Mouse (Mus musculus): ENCODE measurements around the gene Retsat. TPM values are rescaled to one million over a fixed set of nuclear protein-coding genes. Genes with fewer than 3 reads are reported as not detected.
A peak's percentile ranks its signal among the peaks of the same experiment; 100 is the strongest.

Retsat gene
- total and polyA plus RNA-seq, 2 experiments, result 180 to 340 TPM

- WGBS, result 26% methylated on average over 4 of the region's 4 CpGs
- peaks cover 5% of the 10 kb centered on the region; the same call in 1 of the 2 replicates for H3K79me2 ChIP-seq (ENCODE audit: control insufficient read depth, insufficient read depth, low read length)
Observed at GRCm38 (mm10) chr6:72610261-72610660, 12.0 kb downstream of the Retsat start.

GRCm38 (mm10) chr6:72615151-72615550, 16.9 kb downstream of the Retsat start:
- peaks cover 16% of the 10 kb centered on the region; the same call in 1 of the 2 replicates for H3K79me2 ChIP-seq (ENCODE audit: control insufficient read depth, insufficient read depth, low read length)
- TF ChIP-seq CTCF (IDR thresholded peaks at IDR 0.05; ENCODE audit: low read depth, low read length) (no peak), POLR2A (IDR thresholded peaks at IDR 0.05; ENCODE audit: extremely low read depth, insufficient read depth, low read length) (no peak)
- DNase-seq (ENCODE audit: extremely low read depth, low read depth, low spot score), result peak; percentile 92
- peaks cover 29% of the 10 kb centered on the region for H3K4me1 ChIP-seq (ENCODE audit: control insufficient read depth, insufficient read depth, low read length)
- 12% methylated on average over 2 of the region's 2 CpGs for WGBS
- H3K4me3 ChIP-seq (ENCODE audit: insufficient read depth, low read depth, low read length), result peak overlapping the region; percentile 79
- H3K27me3 ChIP-seq (ENCODE audit: control insufficient read depth, insufficient read depth, low read length), result no peaks in the 10 kb centered on the region
- H3K36me3 ChIP-seq (ENCODE audit: control insufficient read depth, insufficient read depth, low read length), result peaks cover 39% of the 10 kb centered on the region
- peak overlapping the region; percentile 68 for H3K27ac ChIP-seq (replicated peaks; ENCODE audit: insufficient read depth, low read depth, low read length)
- peak overlapping the region; percentile 83 for H3K9ac ChIP-seq (ENCODE audit: low read depth, low read length)

More at GRCm38 (mm10) chr6:72610261-72610660, 12.0 kb downstream of the Retsat start:
- Histone ChIP-seq H3K27me3 (ENCODE audit: control insufficient read depth, insufficient read depth, low read length) (no peaks in the 10 kb centered on the region), H3K4me3 (ENCODE audit: insufficient read depth, low read depth, low read length) (no peak overlapping the region), H3K9ac (ENCODE audit: low read depth, low read length) (no peak overlapping the region), H3K4me1 (ENCODE audit: control insufficient read depth, insufficient read depth, low read length) (peaks cover 29% of the 10 kb centered on the region), H3K36me3 (ENCODE audit: control insufficient read depth, insufficient read depth, low read length) (peaks cover 70% of the 10 kb centered on the region), H3K27ac (replicated peaks; ENCODE audit: insufficient read depth, low read depth, low read length) (no peak overlapping the region)
- DNase-seq (ENCODE audit: extremely low read depth, low read depth, low spot score), result no peak
- no peak for TF ChIP-seq CTCF (IDR thresholded peaks at IDR 0.05; ENCODE audit: low read depth, low read length)

GRCm38 (mm10) chr6:72615561-72616375, 17.5 kb downstream of the Retsat start:
- Histone ChIP-seq H3K79me2 (ENCODE audit: control insufficient read depth, insufficient read depth, low read length) (peaks cover 16% of the 10 kb centered on the region; the same call in 1 of the 2 replicates), H3K4me1 (ENCODE audit: control insufficient read depth, insufficient read depth, low read length) (peaks cover 31% of the 10 kb centered on the region), H3K4me3 (ENCODE audit: insufficient read depth, low read depth, low read length) (peak overlapping the region; percentile 79), H3K9ac (ENCODE audit: low read depth, low read length) (peak overlapping the region; percentile 83), H3K27me3 (ENCODE audit: control insufficient read depth, insufficient read depth, low read length) (no peaks in the 10 kb centered on the region), H3K36me3 (ENCODE audit: control insufficient read depth, insufficient read depth, low read length) (peaks cover 34% of the 10 kb centered on the region), H3K27ac (replicated peaks; ENCODE audit: insufficient read depth, low read depth, low read length) (peak overlapping the region; percentile 68)
- DNase-seq (ENCODE audit: extremely low read depth, low read depth, low spot score), result no peak
- 5% methylated on average over 25 of the region's 25 CpGs for WGBS
- no peak for TF ChIP-seq CTCF (IDR thresholded peaks at IDR 0.05; ENCODE audit: low read depth, low read length)
- no peak for TF ChIP-seq POLR2A (IDR thresholded peaks at IDR 0.05; ENCODE audit: extremely low read depth, insufficient read depth, low read length)

GRCm38 (mm10) chr6:72616643-72617288, 18.5 kb downstream of the Retsat start, which contains the start of gene Tgoln1:
Gene Tgoln1, minus strand, starts transcription at chr6:72617000.
- Histone ChIP-seq H3K27me3 (ENCODE audit: control insufficient read depth, insufficient read depth, low read length) (no peaks in the 10 kb centered on the region), H3K27ac (replicated peaks; ENCODE audit: insufficient read depth, low read depth, low read length) (peak within 1 kb of the TSS; percentile 82), H3K79me2 (ENCODE audit: control insufficient read depth, insufficient read depth, low read length) (peaks cover 16% of the 10 kb centered on the region; the same call in 1 of the 2 replicates), H3K9ac (ENCODE audit: low read depth, low read length) (peak within 1 kb of the TSS; percentile 84), H3K4me3 (ENCODE audit: insufficient read depth, low read depth, low read length) (peak within 1 kb of the TSS; percentile 79), H3K4me1 (ENCODE audit: control insufficient read depth, insufficient read depth, low read length) (peaks cover 33% of the 10 kb centered on the region), H3K36me3 (ENCODE audit: control insufficient read depth, insufficient read depth, low read length) (peaks cover 24% of the 10 kb centered on the region)
- under 1% methylated on average over 41 of the region's 41 CpGs for WGBS
- DNase-seq (ENCODE audit: extremely low read depth, low read depth, low spot score), result peak; percentile 83
- TF ChIP-seq CTCF (IDR thresholded peaks at IDR 0.05; ENCODE audit: low read depth, low read length), result no peak
- TF ChIP-seq POLR2A (IDR thresholded peaks at IDR 0.05; ENCODE audit: extremely low read depth, insufficient read depth, low read length), result peak; percentile 97

GRCm38 (mm10) chr6:72619734-72620532, 21.7 kb downstream of the Retsat start:
- Histone ChIP-seq H3K27ac (replicated peaks; ENCODE audit: insufficient read depth, low read depth, low read length) (peak overlapping the region; percentile 84), H3K79me2 (ENCODE audit: control insufficient read depth, insufficient read depth, low read length) (peaks cover 11% of the 10 kb centered on the region; the same call in 1 of the 2 replicates), H3K4me3 (ENCODE audit: insufficient read depth, low read depth, low read length) (peak overlapping the region; percentile 7; the same call in 1 of the 2 replicates), H3K9ac (ENCODE audit: low read depth, low read length) (peak overlapping the region; percentile 28), H3K27me3 (ENCODE audit: control insufficient read depth, insufficient read depth, low read length) (no peaks in the 10 kb centered on the region), H3K4me1 (ENCODE audit: control insufficient read depth, insufficient read depth, low read length) (peaks cover 35% of the 10 kb centered on the region), H3K36me3 (ENCODE audit: control insufficient read depth, insufficient read depth, low read length) (peaks cover 4% of the 10 kb centered on the region; the same call in 1 of the 2 replicates)
- TF ChIP-seq POLR2A (IDR thresholded peaks at IDR 0.05; ENCODE audit: extremely low read depth, insufficient read depth, low read length) (no peak), CTCF (IDR thresholded peaks at IDR 0.05; ENCODE audit: low read depth, low read length) (no peak)
- peak; percentile 88 for DNase-seq (ENCODE audit: extremely low read depth, low read depth, low spot score)
- 5% methylated on average over 12 of the region's 12 CpGs for WGBS
